Mouse (Mus musculus): ENCODE measurements at regions not wholly inside any gene's neighbourhood (a gene's known extent, or its start where the extent isn't known, plus 50 kb on each side); places are given as distances from the start of the nearest gene placed in this dataset.

DNA sequence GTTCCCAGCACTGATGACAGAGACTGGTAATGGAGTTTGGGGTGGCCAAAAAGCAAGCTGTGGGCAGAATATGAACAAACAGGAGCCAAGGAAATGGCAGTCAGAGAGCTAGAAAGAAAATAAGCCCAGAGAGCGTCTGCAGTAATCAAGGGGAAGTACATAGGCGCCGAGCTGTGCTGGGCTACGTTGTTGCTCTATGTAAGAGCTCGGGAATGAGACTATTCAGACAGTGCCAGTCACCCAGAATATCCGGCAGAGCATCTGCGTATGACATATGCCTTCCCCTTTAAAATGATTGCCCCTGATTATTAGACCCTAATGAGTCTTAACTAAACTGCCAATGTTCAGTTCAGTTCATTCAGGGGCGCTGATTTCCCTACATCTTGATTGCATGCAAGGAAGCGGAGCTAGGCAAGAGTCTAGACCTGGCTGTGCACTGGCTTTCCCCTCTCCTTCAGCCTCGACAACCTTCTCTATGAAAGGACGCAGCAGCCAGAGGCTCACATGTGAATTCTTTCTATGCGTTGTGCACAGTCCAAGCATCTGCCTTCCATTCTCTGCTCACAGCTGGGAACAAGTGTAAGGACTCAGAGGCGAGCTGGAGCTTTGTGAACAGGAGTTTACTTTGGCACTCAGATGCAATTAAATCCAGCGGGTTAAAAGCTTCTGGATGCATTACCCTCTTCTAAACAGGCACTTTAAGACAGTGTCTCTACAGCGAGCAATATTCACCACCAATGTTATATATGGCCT lies 125.7 kb upstream of the Gdf10 start:
- no peak for DNase-seq (ENCODE audit: low spot score)

DNA sequence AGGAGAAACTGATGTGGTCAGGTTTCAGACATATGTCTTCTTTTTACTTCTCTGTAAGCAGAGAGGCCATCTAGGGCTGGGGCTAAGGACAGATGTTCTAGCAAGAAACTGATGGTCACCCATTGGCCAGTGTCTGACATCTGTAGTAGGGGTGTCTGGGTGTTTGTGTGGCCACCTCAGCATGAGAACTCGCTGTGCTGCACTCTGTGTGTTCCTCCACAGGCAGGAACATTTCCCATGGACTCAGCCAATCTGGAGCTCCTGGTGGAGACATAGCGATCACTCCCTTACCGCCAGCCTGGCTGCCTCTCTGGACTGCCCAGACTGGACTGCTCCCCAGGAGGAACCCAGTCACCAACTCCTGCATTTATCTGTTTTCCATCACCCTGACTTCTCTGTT lies 119.1 kb upstream of the Gdf10 start:
- no peak for DNase-seq (ENCODE audit: low spot score)

DNA sequence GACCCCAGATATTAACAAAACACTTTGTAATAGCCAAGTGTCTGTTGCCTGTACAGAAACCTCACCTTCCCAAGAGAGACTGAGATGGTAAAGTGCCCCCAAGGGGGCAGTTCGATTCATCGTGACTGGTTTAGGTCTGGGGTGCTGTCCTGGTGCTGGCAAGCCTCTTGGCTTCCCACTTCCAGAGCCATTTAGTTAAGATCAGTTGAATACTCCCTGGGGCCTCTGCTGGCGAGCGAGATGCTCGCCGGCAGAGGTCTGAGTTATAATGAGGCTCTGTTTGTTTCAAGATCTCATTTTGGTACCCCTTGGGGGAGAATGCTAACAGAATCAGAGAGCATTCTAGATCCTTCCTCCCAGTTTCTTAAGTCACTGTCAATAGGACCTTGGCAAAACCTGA lies 118.7 kb upstream of the Gdf10 start:
- no peak for DNase-seq (ENCODE audit: low spot score)

DNA sequence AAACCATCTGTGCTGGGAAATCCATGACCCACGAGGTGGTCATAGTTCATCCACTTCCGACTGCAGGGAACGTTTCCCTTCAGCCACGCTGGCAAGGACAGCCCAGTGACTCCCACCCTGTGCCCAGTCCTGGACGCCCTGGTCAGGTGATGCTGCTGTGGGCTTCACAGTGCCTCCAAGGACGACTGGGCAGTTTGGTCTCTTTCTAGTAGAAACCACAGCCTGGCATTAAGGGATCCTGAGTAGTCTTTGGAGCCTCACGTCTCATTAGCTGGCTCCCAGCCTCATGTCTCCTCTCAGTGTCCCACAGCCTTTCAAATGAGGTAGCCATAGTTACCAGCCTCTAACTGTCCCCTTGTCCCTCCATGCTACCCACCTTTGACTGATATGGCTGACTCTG lies 116.2 kb upstream of the Gdf10 start:
- no peak for DNase-seq (ENCODE audit: low spot score)

DNA sequence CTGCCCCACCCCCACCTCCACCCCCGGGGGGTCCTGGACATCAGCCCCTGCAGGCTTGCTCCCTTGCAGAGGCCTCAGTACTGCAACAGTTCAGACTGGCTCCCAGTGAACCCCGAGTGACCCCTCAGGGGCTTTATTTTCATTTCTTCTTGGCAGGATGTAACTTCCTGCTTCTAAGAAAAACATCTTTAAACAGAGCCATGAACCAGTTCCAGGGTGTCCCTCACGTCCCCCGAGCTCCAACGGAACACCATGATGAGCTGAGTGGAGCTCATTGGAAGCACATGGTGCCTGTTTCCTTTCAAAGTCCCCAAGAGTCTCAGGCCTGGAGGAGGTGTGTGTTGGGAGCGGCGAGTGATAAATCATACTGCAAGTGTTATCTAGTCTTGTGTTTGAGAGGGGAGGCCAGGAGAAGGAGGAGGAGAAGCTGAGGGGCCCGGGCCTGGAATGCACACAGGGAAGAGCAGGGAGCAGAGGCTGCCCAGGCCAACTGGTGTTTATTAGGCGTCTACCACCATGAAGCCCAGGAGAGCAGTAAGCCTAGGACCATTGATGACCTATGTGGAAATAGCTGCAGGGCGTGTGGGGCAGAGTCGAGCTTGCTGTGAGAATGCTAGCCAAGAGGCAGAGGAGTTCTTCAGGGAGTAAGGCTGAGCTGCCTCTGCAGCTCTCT lies 114.7 kb upstream of the Gdf10 start:
- no peak for DNase-seq (ENCODE audit: low spot score)

DNA sequence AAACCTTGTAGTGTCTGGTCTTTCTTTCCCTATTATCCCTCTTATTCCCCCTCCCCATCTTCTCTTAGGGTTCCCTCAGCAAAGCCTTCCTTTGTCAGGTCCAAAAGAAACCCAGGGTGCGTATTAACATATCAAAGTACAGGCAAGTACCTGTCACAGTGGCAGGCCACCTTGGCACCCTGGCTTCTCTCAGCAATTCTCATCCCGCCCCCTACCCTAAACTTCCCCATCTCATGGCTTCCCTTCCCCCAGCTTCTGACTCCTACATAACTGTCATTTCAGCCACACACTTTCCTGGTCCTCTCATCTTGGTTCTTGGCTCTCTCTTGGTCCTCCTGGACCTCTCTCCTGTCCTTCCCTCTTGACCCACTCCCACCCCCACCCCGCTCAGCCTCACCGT lies 112.8 kb upstream of the Gdf10 start:
- no peak for DNase-seq (ENCODE audit: low spot score)

DNA sequence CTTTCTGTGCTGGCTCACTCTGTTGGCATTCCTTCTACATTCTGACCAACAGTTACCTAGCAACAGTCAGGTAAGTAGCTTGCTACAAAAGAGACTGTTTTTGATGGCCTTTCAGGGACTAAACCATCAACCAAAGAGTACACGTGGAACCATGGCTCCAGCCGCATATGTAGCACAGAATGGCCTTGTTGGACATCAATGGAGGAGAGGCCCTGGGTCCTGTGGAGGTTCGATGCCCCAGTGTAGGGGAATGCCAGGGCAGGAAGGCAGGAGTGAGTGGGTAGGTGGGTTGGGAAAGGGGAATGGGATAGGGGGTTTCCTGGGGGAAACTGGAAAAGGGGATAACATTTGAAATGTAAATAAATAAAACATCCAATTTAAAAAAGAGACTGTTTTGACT lies 112.1 kb upstream of the Gdf10 start:
- DNase-seq (ENCODE audit: low spot score): no peak

DNA sequence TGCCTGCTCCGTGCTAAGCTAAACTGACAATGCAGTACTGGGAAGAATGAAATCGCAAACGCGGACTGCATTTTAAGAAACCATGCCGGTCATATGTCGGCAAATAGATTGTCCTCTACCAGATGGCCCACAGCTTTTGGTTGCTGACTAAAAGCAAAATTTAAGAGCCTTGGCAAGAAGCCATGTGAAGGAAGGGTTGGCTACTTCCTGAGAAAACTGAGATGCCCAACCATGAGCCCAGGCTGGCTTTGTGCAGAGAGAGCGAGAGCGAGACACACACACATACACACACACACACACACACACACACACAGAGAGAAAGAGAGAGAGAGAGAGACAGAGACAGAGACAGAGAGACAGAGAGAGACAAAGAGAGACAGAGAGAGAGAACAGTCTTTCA lies 111.1 kb upstream of the Gdf10 start:
- no peak for DNase-seq (ENCODE audit: low spot score)

DNA sequence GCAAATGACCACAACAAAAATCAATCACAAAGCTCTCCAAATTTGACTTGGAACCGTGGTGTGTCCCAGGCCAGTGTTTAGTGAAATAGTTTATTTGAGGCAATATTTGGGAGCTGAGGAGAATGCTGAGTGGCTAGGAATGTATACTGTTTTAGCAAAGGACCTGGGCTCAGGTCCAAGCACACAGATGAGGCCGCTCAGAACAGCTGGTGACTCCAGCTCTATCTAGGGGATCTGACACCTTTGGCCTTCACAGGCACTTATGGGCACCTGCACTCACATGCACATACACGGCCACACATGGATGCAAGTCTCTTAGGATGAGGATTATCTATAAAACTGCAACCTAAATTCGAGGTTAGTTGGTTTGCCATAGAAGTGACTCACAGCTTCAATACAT lies 110.6 kb upstream of the Gdf10 start:
- no peak for DNase-seq (ENCODE audit: low spot score)

DNA sequence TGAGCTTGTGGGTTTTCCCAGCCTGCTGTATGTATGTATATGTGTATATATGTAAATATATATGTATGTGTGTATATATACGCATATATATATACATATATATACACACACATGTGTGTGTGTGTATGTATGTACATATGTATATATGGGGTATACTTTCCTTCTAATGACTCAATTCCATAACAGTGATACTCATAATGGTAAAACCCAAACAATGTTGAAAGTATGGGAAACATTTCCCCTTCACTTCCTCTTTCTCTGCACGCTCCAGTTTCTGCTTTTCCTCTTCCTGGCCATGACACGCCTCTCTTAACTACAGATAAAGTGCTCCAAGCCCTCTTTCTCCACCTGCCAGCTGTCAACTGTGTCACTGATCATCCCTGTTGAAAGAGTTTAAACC lies 110.1 kb upstream of the Gdf10 start:
- DNase-seq (ENCODE audit: low spot score): no peak

DNA sequence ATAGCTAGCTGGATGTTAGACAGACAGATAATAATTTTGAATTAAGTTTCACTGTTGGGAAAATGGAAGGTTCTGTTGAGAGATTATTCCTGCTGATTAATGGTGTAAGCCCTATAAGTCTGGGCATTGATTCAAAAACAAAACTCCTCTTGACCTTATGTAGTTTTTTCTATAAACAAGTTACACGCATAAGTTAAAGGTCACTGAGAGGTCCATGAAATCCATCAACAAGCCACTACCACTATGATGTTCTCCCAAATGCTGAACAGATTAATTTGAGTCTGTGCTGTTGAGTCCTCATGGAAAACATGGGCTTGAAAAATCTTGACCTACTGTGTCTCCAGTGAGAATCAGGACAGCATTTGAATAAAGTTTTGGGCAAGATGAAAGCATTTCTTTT lies 109.3 kb upstream of the Gdf10 start:
- DNase-seq (ENCODE audit: low spot score): no peak

DNA sequence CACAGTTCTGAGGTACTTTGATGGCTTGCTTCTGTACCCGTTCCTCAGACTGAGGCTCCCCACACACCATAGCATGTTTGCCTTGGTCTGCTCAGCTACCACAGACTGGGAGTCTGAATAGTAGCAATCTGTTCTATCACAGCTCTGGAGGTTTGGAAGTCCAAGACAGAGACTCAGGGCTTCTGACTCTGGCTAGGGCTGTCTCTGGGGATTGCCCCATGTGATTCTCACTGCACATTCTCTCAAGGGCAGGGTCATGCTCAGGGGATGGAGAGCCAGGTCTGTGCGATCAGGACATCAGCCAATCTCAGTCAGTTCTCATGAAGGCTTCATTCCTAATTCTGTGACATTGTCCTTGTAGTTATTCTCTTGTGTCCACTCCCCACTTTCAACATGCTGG lies 108.8 kb upstream of the Gdf10 start:
- no peak for DNase-seq (ENCODE audit: low spot score)

DNA sequence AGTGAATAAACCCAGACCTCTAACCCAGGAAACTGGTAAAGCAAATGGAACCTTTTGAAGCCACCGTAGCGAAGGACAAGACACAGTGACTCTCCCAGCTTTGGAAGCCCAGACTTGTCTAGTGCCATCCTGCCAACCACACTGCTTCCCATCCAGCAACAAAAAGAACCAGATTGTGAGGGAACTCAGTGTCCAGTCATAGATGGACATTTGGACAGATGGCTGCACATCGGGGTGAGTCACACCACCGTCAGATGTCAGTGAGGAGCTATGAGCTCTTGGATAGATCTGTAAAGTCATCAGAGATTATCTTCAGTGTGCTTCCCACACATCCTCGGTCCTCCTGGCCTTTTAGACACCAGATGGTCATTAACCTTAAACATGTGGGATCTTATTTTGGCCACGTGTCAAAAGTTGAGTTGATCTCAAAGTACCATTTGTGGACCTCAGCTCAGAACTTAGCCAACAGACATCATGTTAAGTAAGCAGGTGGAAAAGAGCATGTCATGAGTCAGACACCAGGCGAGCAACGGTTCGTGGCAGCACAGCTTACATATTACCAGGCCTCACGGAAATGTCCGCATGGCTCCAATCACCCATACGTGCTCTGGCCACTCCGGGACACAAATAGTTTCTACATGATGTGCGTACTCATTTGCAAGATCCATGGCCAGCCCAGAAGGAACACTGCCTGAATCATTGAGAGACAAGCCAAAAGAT lies 102.7 kb upstream of the Gdf10 start:
- no peak for DNase-seq (ENCODE audit: low spot score)

DNA sequence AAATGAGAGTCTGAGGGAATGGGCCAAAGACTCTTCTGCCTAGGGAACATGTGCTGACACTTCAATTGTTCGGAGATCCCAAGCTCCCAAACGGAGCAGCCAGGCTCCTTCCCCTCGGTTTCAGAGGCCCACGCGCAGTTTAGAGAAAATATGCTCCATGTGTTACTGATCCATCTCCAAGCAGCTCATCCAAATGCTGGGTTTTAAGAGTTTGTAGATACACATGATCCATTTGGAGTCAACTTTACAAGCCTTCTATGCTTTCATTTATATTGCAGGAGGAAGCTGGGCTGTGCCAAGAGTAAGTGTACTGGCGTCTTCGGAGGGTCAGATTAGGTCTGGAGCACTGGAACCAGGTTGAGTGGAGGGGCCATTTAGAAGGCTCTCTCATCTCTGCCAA lies 102.0 kb upstream of the Gdf10 start:
- no peak for DNase-seq (ENCODE audit: low spot score)

DNA sequence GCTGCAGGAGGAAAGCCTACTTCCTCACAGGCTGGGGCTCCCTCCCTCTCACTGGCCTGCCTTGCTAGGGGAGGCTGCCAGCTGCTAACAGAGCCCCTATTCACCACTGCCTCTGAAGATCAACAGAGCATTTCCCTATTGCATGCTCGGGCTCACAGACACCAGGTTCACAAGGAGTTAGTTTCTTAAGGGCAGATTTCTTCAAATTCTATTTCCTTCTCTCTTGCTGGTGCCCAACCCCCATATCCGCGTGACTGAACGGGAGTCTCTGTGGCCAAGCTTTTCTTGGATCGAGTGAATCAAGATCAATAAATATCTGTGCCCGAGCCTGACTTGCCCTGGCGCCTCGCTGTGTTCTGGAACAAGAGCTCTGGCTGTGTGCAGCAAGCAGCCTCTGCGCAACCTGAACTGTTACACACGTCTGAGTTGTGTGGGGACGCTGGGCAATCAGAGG lies 98.9 kb upstream of the Gdf10 start:
- no peak for DNase-seq (ENCODE audit: low spot score)

DNA sequence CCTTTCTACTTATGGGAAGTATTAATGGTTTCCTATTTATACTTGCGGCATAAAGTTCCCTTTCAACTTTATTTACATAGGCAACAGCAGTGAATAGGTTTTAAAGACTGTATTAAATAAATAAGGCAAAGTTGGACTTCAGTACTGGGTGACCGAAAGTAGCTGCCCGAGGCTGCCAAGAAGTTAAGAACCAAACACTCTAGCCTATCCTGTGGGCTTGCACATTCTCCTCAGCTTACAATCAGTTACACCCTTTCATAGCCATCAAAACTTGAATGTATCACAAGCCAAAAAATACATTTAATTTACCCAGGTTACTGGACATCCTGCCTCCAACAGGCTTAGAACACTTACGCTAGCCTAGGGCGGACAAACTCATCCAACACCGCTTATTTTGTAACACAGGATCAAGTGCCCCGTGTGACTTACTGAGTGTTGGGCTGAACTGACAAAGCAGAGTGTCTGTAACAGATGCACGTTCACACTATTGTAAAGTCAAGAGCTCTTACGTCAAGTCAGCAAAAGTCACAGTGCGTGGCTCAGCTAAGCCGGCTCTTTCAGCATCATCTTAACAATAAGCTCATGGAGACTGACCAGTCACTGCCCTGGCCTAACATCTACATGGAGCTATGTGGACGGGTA lies 97.3 kb upstream of the Gdf10 start:
- DNase-seq (ENCODE audit: low spot score): no peak

DNA sequence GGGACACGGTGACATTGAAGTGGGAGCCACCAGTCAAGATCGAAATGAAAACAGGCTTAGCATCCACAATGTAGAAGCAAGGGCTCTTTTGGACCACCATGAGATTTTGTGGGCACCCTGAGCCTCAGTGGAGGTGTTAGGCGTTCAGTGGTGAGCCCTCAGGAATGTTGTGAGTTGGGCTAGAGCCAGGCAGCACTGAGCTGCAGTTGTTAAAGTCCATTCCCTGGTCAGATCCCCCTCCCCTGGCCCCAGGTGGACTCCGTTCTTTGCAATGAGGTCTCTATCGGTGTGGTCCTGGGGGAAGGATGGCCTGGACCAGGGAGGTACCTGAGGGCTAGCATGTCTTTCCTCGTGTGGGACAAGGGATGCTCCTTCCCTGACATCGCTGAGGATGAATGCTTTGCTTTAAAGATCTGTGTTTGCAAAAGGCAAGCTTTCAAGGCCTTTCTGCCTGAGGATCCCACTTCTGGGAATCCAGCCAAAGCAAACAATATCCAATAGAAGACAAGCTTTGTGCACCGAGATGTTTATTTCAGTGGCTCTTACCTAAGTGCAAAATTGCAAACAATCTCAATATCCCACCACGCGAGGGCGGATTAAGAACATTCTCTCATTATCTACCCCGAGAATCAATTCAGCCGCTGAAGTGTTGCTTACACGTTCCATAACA lies 90.6 kb upstream of the Gdf10 start:
- no peak for DNase-seq (ENCODE audit: low spot score)

DNA sequence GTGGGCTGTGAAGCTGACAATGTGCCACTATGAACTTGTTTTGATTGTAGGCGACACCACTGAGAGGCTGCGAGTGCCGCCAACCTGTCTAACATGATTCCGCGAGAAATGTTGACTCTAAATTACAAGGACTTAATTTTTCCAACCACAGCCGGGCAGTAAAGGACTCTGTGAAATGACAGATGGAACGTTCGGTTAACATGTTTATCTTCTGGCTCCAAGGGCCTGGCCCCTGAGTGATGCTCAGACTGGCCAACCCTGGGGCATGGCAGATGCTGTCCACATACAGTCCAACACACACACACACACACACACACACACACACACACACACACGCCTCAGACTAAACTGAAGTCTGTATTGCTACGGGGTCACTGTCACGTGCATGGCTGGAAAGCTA lies 87.0 kb upstream of the Gdf10 start:
- no peak for DNase-seq (ENCODE audit: low spot score)

DNA sequence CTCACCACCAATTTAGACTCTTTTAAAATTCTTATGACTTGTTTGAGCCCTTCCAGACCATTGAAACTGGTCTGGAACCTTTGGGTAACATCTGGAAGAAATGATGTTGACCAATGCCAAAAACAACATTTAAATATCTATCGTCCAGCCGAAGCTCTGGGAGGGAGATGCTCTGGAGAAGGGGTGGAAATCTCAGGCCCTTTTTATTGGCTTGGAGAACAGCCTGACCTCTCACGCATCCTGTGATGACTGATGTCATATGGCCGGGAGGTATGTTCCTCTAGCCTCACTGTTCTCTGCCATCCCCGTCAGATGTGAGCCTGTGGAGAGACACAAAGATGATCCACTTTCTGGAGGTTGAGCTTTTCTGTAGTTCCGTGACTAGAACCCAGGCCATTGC lies 81.6 kb upstream of the Gdf10 start:
- no peak for DNase-seq (ENCODE audit: low spot score)

DNA sequence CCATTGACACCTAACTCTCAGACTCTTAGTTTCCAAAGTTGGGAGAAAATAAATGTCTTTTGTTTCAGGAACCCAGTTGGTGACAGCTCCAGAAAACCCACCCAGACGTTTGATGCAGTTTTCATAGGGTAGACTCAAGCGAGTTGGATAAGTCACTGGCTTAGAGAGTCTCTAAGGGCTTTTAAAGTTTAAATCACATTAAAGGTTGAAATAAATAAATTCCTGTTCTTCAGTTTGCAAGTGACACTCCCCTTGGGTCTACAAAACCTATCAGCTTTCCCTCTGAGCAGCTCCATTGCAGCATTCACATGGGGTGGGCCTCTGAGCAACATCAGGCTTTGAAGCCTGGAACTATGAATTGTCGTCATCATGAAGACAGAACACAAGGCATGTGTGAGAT lies 69.9 kb upstream of the Gdf10 start:
- DNase-seq (ENCODE audit: low spot score): no peak

DNA sequence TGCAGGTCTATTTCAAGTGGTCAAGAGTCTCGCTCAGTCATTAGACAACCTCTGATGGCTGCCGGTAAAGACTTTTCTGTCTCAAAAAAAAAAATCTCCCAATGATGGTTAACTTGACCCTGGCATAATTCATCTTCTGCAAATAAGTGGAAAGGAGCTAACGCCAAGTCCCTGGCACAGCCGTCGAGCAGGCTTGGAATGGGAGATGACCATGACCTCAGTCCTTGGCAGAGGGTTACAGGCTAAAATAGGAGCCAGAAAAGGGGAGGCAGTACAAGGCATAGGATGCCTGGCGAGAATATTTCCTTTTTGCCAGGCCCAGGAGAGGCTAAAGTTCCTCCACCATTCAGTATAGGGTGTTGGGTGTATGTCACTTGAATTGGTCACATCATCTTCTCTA lies 69.2 kb upstream of the Gdf10 start:
- DNase-seq (ENCODE audit: low spot score): no peak

DNA sequence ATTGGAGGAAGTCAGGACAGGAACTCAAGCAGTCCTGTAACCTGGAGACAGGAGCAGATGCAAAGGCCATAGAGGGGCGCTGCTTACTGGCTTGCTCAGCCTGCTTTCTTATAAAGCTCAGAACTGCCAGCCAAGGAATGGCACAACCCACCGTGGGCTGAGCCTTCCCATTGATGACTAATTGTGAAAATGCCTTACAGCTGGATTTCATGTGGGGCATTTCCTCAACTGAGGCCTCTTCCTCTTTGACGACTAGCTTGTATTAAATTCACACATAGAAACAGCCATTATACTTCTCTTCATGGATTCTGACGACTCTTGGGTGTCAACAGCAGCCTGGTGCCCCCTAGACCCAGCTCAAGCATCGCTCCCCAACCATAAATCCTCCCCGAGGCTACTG lies 66.4 kb upstream of the Gdf10 start:
- no peak for DNase-seq (ENCODE audit: low spot score)
